Mouse (Mus musculus) right cerebral cortex, adult 18-20 months (tissue): ENCODE measurements at regions not wholly inside any gene's neighbourhood (a gene's known extent, or its start where the extent isn't known, plus 50 kb on each side); places are given as distances from the start of the nearest gene placed in this dataset.
A peak's percentile ranks its signal among the peaks of the same experiment; 100 is the strongest.

Source experiments
- DNase-seq: peaks from one replicate; pipeline ENCODE4 v3.0.0; 2022; ENCODE audit warnings: mixed read lengths

- DNase-seq = peak; percentile 52
Measured at GRCm38 (mm10) chr11:54195954-54196353, 53.5 kb downstream of the Csf2 start.

- no peak for DNase-seq
Measured at GRCm38 (mm10) chr11:54194733-54195132, 54.7 kb downstream of the Csf2 start.

GRCm38 (mm10) chr11:54192275-54192674, 57.2 kb downstream of the Csf2 start:
- DNase-seq = no peak

GRCm38 (mm10) chr11:54187826-54188225, 61.6 kb downstream of the Csf2 start:
- DNase-seq = no peak

GRCm38 (mm10) chr11:54187377-54187776, 62.1 kb downstream of the Csf2 start:
- no peak for DNase-seq

- DNase-seq = no peak
Measured at GRCm38 (mm10) chr11:54185710-54186325, 63.6 kb downstream of the Csf2 start.

- DNase-seq = no peak
Measured at GRCm38 (mm10) chr11:54181696-54182323, 67.7 kb downstream of the Csf2 start.
